Mouse (Mus musculus) heart, postnatal 0 days (tissue): ENCODE results near the gene Evl.

Experiments
- CTCF ChIP-seq: IDR thresholded peaks from 2 replicates; pipeline ENCODE4 v1.5.1; 2016; ENCODE audit warnings: antibody characterized with exemption, control low read depth, low read depth
- EP300 ChIP-seq: IDR thresholded peaks from 2 replicates; pipeline ENCODE4 v1.6.1; 2016; ENCODE audit warnings: antibody characterized with exemption, low read depth

DNA sequence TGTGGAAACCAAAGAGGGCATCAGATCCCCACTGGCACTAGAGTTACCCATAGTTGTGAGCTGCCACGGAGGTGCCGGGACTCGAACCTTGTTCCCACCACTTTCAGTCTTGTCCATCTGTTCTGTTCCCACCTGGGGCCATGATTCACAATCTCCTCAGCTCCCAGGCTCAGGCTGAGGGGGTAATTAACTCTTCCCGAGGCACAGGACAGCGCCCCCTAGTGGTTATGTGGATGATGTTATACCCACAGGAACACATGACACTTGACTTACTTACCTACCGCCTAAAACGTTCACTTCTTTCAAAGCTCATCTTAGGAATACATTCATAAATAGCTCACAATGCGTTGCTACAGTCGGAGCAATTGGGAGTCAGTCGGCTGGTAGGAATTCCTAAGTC is 18.1 kb upstream of the Evl start:
- TF ChIP-seq CTCF (peak; percentile 40), EP300 (no peak)
